Mouse (Mus musculus): Measurements from ENCODE around the gene Pax5. TPM values are rescaled to one million over a fixed set of nuclear protein-coding genes. Genes with fewer than 3 reads are reported as not detected.

The Pax5 gene
- total RNA-seq, 4 experiments from 2014 or later: 0.17 to 1.8 (median 0.79) TPM

DNA sequence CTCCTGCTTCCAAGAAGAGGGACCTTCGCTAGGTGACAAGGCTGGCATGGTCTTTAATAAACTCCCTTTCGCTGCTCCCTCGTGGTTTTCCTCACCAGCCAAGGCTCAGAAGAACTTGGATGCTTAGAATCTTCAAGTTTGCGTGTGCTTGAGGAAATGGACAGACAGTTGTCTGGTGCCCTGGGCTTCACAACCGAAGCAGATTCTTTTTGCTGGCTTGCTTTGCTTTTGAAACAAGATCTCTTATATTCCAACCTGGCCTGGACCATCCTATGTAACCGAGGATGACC is 45.6 kb downstream of the Pax5 start:
- no peak for DNase-seq

DNA sequence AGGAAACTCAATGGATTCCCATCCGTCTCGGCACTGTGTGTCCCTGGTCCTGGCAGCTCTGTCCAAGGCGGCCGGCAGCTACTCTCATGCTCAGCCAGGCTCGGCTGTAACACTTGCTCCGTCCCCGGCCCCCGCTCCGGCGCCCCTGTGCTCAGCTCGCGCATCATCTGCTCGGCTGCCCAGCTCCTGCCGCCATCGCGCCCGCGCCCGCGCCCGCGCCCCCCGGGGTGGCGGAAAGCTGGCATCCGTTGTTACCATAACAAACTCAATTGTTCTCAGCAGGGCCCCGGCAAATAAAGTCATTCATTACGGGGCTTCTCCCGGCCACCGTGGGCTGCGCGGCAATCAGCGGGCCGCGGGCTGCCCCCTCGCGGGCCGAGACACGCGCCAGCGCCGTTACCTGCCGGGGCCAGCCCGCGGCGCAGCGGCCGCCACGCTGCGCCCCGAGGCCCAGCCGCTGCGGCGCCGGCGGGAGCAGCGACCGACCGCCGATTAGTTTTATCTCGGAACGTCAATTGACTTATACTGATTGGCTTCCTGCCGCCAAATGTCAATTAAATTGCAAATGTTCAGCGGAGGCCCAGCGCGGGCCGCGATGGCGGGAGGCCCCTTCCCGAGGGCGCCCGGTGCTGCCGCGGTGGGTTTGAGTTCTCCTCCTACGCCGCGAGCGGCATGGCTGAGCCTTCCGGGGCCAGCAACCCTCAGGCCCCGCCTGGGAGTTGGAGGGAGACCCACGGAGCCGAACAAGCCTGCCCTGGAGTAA is 46.1 kb downstream of the Pax5 start:
- no peak for DNase-seq

DNA sequence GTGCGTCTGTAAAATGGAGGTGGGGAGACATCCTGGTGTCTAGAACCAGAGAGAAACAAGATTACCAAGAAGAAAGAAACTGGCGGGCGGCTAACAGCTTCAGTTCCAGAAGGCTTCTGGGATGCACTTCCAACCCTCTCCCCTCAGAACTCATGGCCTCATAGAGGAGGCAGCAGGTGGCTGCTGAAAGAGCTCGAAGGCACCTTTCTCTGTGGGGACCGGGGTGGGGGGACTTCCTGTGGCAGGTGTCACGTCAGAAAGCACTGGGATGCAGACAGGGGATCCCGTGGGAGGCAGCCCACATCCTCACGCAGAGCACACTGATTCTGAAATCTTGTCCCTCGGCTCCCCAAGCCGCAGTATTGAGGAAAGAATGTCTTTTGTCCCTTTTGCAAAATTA is 46.8 kb downstream of the Pax5 start:
- DNase-seq: no peak

DNA sequence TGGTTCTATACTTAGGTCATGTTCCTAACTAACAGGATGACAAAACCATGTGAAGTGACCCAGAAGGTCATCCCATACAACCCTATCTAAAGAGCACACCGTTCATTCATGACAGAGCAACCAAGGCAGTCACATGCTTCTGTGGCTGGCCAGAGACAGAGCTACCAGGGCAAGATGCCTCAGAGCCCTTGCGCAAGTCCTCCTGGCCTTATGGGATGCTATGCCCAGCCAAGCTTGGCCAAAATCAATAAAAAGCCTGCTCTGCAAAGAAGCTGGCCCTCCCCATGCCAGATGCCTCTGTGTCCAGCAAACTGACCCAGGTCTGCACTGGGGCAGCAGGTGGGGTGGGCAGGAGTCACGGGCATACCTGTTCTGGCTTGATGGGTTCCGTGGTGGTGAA is 65.1 kb downstream of the Pax5 start:
- no peak for DNase-seq

DNA sequence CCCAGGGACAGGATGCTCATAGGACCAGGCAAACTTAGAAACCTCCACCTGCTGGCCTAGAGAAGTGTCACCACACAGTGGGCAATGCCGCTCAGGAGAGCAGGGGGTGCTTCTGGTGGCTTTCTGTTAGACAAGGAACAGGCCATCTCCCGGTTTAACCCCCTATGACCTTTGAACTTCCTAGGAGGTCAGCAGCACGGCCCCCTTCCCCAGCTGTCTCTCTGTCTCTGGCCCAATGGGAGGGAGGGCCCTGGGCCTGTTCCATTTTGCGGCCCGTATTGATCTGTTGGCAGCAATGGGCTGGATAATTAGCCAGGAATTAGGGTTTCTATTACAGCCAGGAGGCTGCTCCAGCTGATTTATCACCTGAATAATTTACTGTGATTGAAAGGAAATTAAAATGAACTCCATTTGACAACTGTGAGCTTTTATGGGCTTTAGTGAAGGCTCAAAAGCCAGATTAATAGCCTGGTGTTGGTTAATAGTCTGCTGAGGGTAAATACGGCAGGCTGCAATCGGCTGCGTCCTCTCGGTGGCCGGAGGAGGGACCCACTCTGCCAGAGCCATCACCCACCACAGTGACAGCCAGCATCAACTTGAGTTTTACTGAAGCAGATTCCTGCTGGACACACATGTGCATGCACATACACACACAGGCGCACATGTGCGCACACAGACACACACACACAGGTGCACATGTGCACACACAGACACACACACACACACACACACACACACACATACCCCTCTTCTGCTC is 68.3 kb downstream of the Pax5 start:
- no peak for DNase-seq

DNA sequence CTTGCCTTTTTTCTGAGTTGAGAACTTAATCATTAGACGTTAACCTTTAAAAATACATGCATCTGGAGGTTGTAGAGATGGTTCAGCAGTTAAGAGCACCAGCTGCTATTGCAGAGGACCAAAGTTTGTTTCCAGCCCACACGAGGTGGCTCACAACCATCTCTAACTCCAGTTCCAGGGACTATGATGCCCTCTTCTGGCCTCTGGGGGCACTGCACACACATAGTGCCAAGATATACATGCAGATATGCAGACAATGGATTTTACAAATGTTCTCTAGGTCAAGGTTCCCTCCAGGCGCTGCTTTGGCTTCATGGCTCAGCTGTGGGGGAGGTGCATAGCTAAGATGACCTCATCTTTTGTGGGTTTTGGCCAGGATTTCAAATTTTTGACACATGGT is 74.7 kb downstream of the Pax5 start:
- DNase-seq: no peak

DNA sequence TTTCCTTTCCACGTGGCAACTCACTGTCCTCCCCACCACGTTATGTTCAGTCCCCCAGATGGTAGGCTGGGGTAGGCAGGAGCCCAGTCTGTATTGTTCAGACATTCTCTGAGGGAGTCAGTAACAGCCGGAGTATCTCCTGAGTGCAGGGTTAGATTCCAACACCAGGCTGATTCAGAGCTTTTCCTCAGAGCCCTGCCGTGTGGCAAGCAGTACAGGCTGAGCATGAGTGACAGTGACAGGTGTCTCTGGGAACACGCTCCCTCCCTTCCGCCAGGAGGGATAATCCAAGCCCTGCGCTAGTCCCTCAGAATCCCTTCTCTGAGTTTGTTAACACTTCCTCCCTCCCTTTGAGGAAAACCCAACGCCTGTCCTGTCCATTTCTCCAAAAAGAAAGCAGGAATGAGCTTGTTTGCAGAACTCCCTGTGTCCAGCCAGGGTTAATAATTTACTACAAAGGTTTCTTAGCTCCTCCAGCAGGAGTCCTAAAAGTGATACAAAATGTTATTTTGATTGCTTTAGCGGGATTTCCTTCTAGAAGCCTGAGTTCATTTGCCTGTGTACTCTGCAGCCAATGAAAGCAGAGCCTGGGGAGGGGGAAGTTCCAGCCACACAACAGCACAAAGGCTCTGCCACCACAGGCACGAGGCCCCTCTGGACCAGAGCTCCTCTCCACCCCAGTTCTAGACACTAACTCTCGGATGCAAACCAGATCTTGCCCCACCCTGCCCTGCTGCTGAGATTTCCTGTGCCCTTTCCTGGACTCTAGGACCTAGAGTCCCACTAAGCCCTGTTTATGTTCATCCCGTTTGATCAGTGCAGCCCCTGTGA is 76.4 kb downstream of the Pax5 start:
- DNase-seq: no peak

DNA sequence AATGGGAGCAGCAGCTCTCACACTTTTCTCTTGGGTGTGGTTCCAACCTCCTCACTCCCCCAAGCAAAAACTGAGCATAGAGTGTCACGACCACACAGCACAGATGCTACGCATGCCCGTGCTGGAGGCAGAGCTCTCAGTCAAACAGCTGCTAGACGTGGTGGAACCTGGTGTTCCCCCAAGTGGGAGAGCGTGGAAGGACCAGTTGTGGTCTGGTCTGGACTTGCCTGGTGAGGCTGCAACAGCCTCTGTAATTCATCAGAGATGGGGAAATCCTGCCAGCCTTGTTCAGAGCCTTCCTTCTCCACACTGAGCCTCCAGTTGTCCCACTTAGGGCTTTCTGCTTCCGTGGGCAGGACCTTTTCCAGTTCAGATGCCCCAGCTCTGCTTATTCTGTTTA is 80.2 kb downstream of the Pax5 start:
- DNase-seq: no peak

DNA sequence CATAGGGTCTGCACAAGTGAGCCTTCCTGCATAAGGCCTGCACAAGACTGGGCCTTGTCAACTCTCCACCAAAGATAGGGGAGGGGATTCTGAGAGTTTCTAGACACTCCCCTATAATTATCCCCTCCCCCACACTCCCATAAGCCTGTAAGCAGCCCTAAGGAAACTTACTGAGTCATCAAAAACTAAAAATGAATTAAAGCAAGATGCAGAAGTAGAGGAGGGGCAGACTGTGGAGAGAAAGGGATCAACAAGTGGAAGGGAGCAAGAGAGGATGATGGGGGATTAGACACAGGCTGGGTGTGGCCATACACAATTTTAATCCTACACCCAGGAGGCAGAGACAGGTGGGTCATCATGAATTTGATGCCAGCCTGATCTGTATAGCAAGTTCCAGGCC is 82.4 kb downstream of the Pax5 start:
- no peak for DNase-seq

DNA sequence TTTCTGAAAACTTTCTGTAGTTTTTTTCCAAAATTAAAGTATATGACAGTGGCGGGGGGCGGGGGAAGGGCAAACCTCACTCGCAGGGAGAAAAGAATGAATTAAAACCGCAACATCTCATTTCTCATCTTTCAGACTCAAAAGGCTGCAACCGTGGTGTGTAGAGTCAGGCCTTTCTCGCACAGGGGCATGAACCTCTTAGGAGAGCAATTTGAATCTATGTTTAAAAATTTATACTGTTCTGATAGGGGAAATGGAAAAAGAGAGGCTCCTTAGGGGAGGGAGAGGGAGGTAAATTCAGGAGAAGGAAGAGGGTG is 85.2 kb downstream of the Pax5 start:
- no peak for DNase-seq

DNA sequence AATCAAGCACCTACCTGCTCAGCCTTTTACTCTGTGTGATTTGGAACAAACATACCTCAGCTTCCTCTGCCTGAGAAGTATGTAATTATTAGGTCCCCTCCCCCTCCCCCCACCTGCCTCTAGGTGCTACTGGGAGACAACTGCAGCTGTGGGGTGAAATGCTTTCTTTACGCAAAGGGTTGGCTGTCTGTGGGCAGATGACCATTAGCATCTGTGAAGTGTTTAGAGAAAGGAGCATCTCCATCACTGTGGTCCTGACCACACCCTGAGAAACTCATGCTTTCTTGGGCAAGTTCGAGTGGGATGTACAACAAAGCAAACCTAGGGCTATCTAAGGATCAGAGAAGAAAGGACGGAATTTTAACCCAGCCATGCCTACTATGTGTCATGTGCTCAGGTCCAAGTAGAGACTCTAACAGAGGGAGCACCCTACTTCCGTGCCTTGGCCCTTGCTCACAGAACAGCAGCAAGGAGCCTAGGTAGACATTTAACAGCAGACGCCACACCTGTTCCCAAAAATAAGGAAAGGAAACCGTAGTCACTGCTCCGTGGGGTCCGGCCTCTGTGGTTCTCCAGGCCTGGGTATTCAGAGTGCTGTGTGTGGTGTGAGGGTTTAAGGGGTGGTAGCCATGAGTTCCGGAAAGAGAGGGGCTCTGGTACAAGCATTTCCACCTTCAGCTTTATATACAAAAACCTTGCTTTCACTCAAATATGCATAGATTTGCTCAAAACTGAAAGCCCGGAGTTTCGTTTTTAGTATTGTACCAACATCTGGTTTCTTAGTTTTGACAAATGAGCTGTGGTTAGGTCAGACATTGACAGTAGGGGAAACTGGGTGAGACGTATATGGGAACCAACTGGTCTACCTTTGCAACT is 85.8 kb downstream of the Pax5 start:
- DNase-seq: no peak

DNA sequence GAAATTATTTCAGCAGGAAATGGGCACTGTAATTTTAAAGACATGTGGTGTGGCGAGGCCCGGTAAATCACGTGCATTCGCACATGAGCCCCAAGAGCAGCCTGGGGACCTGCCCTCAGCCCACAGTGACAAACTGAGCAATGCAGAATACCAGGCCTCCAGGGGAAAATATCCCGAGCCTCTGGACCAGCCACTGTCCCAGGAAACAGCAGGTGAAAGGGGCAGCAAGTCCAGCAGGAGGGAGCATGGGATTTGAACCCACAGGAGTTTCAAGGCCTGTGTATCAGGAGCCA is 86.9 kb downstream of the Pax5 start:
- DNase-seq: no peak

DNA sequence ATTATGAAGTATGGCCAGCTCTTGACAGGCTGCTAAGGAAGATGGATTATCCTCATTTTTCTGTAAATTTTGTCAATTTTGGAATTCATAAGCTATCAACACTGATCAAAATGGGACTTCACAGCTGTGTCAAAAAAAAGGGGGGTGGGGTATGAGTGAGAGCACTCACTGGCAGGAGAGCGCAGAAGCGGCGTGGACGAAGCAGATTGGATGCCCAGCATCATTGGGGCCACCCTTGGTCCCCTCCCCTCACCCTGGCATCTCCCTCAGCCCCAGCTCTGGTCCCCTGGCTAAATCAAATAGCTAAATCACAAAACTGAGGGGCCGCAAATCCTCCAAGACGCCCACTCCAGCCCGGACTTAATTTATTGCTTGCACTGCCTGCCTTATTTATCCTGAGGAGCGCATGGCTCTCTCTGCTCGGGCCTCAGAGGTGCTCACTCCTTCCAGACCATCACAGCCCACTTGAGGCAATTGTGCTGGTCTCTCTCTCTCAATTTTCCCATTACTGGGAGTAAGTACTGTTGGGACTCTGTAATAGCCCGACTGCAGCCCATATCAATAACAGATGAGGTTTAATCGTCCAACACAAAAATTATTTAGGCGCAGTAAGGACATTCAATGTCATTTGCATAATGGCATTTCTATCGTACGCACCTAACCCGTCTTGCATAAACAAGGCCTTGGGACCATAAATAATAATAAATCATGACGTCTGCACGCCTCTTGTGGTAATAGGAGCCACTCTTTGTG is 87.4 kb downstream of the Pax5 start:
- no peak for DNase-seq

DNA sequence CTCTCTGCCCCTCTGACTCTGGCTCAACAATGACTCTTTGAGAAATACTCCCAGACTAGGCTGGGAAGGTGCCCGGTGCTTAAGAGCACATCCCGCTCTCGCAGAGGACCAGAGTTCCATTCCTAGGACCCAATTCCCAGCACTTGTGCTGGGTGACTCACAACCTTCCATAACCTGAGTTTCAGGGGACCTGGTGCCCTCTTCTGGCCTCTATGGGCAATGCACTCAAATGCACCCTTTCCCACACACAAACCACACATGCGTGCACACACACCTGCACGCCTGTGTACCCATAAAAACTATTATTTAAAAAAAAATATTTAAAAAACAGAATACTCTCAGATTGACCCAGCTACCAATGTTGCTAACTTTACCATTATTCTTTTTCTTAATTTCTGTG is 90.0 kb downstream of the Pax5 start:
- no peak for DNase-seq

DNA sequence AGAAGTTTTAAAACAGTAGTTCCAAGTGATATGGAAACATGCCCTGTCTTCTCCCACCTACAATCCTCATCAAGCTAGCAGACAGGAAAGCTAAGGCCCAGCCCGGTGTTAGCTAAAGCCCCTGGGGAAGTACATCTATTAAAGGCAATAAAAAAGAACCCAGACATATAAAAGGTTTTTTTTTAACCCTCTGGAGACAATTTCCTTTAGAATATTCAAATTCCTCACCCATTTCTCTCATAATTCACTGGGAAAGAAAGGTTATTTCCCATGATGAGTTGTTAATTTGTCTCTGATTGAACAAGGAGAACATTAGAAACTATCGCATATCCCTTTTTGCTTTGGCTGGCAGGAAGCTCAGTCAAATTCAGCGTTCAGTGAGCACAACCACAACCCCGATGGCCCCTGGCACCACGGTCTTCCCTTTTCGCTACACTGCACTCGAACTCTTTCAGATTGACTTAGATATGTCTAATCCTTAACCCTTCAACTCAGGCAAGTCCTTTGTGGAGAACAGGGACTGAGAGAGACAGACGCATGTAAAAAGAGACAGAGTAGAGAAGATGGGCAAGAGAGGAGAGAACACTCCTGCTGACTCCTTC is 96.1 kb downstream of the Pax5 start:
- DNase-seq: no peak

DNA sequence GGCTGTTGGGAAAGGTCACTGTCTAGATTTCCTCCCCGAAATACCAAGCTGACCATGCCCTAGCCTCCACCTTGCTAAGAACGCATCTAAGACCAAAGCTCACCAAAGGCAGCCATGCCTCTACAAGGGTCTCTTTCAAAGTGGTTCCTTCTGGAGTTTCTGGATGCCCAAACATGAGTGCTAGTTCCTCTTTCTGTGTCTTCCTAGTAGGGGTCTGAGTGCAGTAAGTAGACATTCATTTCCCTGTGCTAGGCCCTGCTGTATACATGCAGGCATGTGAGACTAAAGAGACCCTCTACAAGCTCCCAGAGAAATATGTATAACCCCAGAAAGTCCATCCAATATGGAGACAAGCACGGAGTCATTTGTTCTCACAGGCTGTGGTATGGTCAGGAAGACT is 97.9 kb downstream of the Pax5 start:
- no peak for DNase-seq

DNA sequence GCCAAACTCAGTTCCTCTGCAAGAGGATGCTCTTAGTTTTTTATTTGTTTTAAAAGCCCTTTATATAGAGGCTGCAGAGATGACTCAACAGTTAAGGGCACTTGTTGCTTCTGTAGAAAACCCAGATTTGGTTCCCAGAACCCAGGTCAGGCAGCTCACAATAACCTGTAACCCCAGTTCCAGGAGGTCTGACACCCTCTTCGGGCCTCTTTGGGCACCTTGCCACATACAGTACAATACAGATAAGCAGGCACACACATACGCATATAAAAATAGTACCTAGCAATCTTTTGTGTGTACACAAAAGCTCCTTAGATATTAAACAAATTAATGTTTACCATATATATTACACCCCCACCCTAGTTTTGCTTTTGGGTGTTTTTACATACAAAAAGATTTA is 104.8 kb downstream of the Pax5 start:
- no peak for DNase-seq

DNA sequence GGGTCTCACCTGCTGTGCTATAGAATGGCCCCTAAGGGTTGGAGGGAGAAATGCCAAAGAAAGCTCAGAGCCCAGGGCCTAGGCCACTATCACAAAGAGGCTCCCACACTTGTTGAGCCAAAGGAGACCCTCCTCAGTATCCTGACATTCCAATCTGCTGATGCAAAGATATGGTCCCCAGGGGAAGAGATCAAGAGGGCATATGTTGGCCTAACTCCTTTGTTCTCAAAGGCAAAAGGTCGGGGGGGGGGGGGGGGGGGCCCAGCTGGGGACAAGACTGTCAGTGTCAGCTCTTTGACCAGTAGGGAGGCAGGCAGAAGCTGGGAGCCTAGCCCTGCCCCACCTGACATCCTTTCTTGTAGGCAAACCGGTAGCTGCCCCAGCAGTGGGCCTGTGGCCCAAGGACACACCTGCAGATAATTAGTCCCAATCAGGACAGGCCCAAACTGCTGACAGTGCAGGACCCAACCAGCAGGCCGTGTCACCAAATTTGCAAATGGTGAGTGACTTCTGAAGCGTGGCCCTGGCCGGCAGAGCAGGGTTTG is 108.0 kb downstream of the Pax5 start:
- no peak for DNase-seq

DNA sequence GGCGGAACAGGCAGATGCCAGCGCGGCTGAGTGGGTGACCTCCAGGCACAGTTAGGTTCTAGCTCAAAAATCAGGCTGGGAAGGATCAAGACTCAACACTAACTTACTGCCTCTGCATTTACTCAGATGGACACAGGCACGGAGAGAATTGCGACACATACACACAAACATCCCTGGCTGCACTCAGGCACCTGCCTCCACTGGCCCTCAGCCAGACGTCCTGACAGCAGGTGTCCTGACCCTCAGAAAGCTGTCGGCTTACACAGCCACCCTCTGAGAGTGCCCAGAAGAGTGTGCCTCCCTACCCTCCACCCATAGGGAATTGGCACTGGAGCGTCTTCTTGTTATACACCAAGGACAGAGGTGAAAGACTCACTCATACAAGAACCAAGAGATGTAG is 108.9 kb downstream of the Pax5 start:
- DNase-seq: no peak

DNA sequence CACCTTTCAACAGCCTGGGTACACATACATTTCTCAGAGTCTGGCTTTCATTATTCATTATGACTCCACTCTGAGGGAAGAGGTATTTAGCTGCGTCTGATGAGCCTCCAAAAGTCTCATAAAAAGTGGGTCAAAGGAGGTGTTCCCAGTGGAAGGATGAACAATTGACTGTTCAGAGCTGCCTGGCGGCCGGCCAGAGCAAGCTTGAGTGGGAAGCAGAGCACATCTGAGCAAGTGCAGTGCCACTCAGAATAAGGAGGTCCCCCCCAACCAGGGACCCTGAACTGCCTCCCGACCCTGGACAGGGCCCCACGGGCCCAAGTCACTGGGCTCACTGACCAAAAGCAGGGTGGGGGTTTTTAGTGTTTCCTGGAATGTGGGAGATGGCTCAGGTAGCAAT is 109.4 kb downstream of the Pax5 start:
- no peak for DNase-seq

DNA sequence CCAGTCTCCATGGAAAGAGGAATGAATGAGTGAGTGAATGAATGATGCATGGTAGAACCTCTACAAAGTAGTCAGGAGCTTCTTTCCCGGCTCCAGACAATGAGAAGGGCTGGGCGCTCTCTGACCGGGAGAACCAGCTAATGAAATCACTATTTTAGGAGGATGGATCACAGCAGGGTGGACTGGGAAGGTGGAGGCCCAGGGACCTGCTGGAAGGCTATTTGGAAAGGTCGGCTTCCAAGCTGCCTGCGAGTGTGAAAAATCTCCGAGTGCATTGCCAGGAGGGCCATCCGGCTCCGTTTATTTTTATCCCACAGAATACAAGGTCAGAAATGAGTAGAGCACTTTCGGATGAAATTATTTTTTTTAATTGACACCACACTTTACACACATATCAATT is 112.3 kb downstream of the Pax5 start:
- no peak for DNase-seq

DNA sequence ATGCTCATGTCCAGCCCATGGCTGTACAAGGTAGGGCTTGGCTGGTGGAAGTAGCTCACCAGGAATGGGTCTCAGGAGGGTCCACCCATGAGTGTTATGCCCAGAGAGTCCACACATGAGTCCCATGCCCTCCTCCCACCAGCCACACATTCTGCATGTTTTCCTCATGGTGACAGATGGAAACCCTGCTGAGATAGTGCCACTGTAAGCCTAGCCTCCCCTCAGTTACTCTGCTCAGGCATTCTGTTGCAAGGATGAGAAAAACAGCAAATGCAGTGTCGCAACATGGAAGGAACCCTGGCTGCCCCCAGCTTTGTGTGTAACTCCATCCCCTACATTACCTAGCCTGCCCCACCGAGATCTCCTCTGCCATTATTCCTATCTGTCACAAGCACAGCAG is 117.2 kb downstream of the Pax5 start:
- no peak for DNase-seq

Data from adrenal gland, adult 8-10 months (tissue).